Mouse (Mus musculus): ENCODE measurements around the gene Psmd13. TPM values are rescaled to one million over a fixed set of nuclear protein-coding genes. Genes with fewer than 3 reads are reported as not detected.
A peak's percentile ranks its signal among the peaks of the same experiment; 100 is the strongest.

The Psmd13 gene
- total RNA-seq, 2 experiments from 2014 or later = 100 to 116 TPM

- peak; percentile 83 to 84 for DNase-seq (ENCODE audit: low spot score in 2 of 2)
Measured at GRCm38 (mm10) chr7:140941222-140942051, 59.7 kb downstream of the Psmd13 start, which contains the start of gene Pgghg. Gene Pgghg, plus strand, starts transcription at chr7:140941391.

- DNase-seq (ENCODE audit: low spot score in 2 of 2) = peak in 1 of 2 experiments; percentile 32
Measured at GRCm38 (mm10) chr7:140942341-140942740, 60.6 kb downstream of the Psmd13 start.

GRCm38 (mm10) chr7:140942811-140943210 lies 61.0 kb downstream of the Psmd13 start:
- peak in 1 of 2 experiments; percentile 20 for DNase-seq (ENCODE audit: low spot score in 2 of 2)

GRCm38 (mm10) chr7:140943356-140943755 lies 61.6 kb downstream of the Psmd13 start:
- peak in 1 of 2 experiments; percentile 25 for DNase-seq (ENCODE audit: low spot score in 2 of 2)

DNA sequence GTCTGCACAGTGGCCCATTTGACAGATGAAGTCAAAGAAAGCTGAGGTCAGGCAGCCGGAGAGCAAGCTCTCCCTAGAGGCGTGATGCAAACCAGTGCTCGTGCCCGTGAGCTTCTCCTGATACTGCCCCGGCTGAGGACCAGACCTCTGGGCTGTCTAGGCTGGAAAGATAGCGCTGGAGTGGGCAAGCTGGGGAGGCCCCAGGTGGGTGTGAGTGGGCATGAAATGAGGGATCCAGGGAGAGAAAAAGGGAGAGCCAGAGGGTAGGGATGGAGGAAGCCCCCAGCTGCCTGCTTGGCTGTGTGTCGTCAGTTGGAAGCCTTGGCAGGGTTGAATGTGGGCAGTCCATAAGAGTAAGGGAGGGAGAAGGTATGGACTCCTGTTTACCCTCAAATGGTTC lies 62.5 kb downstream of the Psmd13 start:
- DNase-seq (ENCODE audit: low spot score in 2 of 2) = no peak

DNA sequence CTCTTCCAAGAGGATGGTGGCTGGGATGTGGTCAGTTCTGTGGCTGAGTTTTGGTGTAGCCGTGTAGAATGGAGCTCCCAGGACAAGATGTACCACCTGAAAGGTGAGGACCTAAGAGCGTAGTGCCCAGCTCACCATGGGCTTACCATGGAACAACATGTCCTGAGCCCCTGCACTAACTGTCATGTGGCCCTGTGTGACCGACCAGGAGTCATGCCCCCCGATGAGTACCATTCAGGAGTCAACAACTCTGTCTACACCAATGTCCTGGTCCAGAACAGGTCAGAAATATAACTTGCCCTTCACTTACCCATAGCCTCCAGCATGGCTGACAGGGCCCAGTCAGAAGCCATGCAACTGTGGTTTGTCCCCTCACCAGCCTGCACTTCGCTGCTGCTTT lies 63.5 kb downstream of the Psmd13 start:
- no peak for DNase-seq (ENCODE audit: low spot score in 2 of 2)

DNA sequence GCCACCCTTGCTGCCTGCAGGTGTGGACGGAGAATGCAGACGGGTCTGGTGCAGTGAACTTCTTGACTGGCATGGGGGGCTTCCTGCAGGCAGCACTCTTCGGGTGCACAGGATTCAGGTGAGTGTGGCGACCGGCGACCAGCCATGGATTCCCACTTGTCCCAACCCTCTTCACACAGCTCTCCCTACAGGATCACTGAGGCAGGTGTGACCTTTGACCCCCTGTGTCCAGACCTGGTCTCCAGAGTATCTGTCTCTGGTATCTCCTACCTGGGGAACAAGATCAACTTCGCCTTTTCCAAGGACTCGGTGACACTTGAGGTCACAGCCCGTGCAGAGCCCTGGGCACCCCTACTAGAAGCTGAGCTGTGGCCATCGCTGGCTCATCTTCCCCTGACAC lies 64.5 kb downstream of the Psmd13 start:
- peak in 1 of 2 experiments; percentile 22 for DNase-seq (ENCODE audit: low spot score in 2 of 2)

- peak in 1 of 2 experiments; percentile 22 for DNase-seq (ENCODE audit: low spot score in 2 of 2)
Measured at GRCm38 (mm10) chr7:140946980-140947379, 65.2 kb downstream of the Psmd13 start.

- DNase-seq (ENCODE audit: low spot score in 2 of 2) = peak in 1 of 2 experiments; percentile 42
Measured at GRCm38 (mm10) chr7:140948161-140948560, 66.4 kb downstream of the Psmd13 start.

Other genes starting within 250 kb of the Psmd13 start
- not detected for gene Olfr53, start 235.5 kb upstream of the Psmd13 start, total RNA-seq (2021)
- under 1 TPM in 1 of 2 experiments, not detected in 1; 0.03 TPM for gene Olfr539, start 222.0 kb upstream of the Psmd13 start, total RNA-seq (2021)
- gene Olfr45, start 200.0 kb upstream of the Psmd13 start, total RNA-seq (2021) = not detected
- not detected for gene Olfr541, start 184.7 kb upstream of the Psmd13 start, total RNA-seq (2021)
- gene Cyp2e1, start 118.2 kb upstream of the Psmd13 start, total RNA-seq (2021) = 100 to 1,000 TPM; 200 to 317 TPM
- gene Syce1, start 94.1 kb upstream of the Psmd13 start, total RNA-seq (2021) = under 1 TPM in 1 of 2 experiments, not detected in 1; 0.19 TPM
- 1 to 10 TPM; 2.0 to 2.8 TPM for gene Zfp941, start 59.8 kb upstream of the Psmd13 start, total RNA-seq (2021)
- gene Urah, start 47.0 kb upstream of the Psmd13 start, total RNA-seq (2021) = 1 to 10 TPM in 1 of 2 experiments, under 1 TPM in 1; 0.76 to 1.1 TPM
- gene Scgb1c1, start 36.4 kb upstream of the Psmd13 start, total RNA-seq (2021) = not detected
- under 1 TPM; 0.26 to 0.40 TPM for gene Odf3, start 34.2 kb upstream of the Psmd13 start, total RNA-seq (2021)
- gene Gm45785, start 25.6 kb upstream of the Psmd13 start, total RNA-seq (2021) = under 1 TPM; 0.36 to 0.61 TPM
- gene Ric8a, start 25.0 kb upstream of the Psmd13 start, total RNA-seq (2021) = 10 to 100 TPM; 49.5 to 65.5 TPM
- gene Bet1l, start 24.4 kb upstream of the Psmd13 start, total RNA-seq (2021) = 10 to 100 TPM; 37.8 to 42.8 TPM
- gene Sirt3, start 341 bp downstream of the Psmd13 start, total RNA-seq (2021) = 10 to 100 TPM; 28.6 to 45.7 TPM
- 1,000 to 10,000 TPM; 1,018 to 1,993 TPM for gene Cox8b, start 18.5 kb downstream of the Psmd13 start, total RNA-seq (2021)
- gene Nlrp6, start 38.9 kb downstream of the Psmd13 start, total RNA-seq (2021) = 1 to 10 TPM in 1 of 2 experiments, under 1 TPM in 1; 0.96 to 1.5 TPM
- 10 to 100 TPM; 30.4 to 32.3 TPM for gene Pgghg, start 59.4 kb downstream of the Psmd13 start, total RNA-seq (2021)
- gene Ifitm5, start 68.3 kb downstream of the Psmd13 start, total RNA-seq (2021) = 1 to 10 TPM; 1.4 to 1.7 TPM
- gene Gm45717, start 74.0 kb downstream of the Psmd13 start, total RNA-seq (2021) = 1 to 10 TPM in 1 of 2 experiments, not detected in 1; 1.2 TPM
- gene Ifitm2, start 74.0 kb downstream of the Psmd13 start, total RNA-seq (2021) = 100 to 1,000 TPM; 433 to 585 TPM
- gene Ifitm1, start 85.3 kb downstream of the Psmd13 start, total RNA-seq (2021) = 1 to 10 TPM; 6.9 to 9.8 TPM
- gene Ifitm3, start 128.8 kb downstream of the Psmd13 start, total RNA-seq (2021) = 100 to 1,000 TPM in 1 of 2 experiments, 10 to 100 TPM in 1; 94.2 to 155 TPM
- under 1 TPM; 0.64 to 0.66 TPM for gene Ifitm6, start 136.0 kb downstream of the Psmd13 start, total RNA-seq (2021)
- gene Gm17387, start 147.2 kb downstream of the Psmd13 start, total RNA-seq (2021) = not detected
- gene B4galnt4, start 179.1 kb downstream of the Psmd13 start, total RNA-seq (2021) = 1 to 10 TPM; 1.3 to 2.7 TPM
- gene Pkp3, start 196.2 kb downstream of the Psmd13 start, total RNA-seq (2021) = 1 to 10 TPM; 1.8 to 3.3 TPM
- 1 to 10 TPM; 2.0 to 2.7 TPM for gene Sigirr, start 218.6 kb downstream of the Psmd13 start, total RNA-seq (2021)
- gene Ano9, start 235.8 kb downstream of the Psmd13 start, total RNA-seq (2021) = under 1 TPM; 0.20 to 0.32 TPM
- gene Ptdss2, start 240.4 kb downstream of the Psmd13 start, total RNA-seq (2021) = 10 to 100 TPM; 39.2 to 40.4 TPM

Data from adrenal gland, adult 18-20 months (tissue).